Mouse (Mus musculus): ENCODE results near the gene Dnah2.
"Not testable (repeated sequence)": the region's sequence is repeated elsewhere in the genome, so short reads cannot be mapped to it uniquely, and the experiment has no call there.

Dnah2 gene

DNA sequence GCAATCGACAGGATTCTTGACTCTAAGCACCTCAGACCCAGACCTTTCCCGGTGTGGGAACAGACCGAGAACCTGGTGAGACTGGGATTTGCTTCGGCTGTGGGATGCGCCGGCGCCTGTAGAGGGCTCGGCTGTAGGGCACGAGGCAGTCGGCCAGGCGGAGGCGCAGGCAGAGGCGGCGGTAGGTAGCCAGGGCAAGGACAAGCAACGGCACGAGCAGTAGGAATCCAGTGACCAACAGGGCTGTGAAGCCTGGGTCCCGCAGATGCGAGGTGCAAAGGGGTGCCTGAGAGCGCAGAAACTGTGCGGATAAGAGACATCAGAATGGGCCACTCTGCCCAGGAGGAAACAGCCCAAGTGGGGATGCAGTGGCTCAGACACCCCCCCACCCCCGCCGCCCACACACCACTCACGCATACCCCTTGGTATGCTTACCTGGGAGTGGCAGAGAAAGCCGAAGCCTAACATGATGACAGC is 151.3 kb downstream of the Dnah2 start:
- in situ Hi-C loops (cut with MboI, MseI): no loop called here

DNA sequence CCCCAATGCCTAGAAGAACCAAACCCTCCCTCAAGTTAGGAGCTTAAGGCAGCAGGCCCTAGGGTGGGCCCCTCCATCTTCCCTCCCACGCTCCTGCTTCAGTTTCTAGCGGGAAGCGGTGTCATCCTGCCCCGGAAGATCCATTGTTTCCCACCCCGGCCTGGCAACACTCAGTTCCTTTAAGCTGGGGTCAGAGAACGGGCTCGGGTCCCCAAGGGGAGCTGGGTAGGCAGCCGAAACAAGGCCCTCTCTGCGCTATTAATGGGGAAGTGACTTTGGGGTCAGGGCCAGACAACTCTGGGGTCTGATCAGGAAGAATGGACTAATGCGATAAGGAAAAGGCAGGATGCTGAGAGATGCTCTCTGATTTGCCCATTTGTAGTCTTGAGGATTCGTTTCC is 152.1 kb downstream of the Dnah2 start:
- in situ Hi-C loops (cut with MboI, MseI): no loop called here

DNA sequence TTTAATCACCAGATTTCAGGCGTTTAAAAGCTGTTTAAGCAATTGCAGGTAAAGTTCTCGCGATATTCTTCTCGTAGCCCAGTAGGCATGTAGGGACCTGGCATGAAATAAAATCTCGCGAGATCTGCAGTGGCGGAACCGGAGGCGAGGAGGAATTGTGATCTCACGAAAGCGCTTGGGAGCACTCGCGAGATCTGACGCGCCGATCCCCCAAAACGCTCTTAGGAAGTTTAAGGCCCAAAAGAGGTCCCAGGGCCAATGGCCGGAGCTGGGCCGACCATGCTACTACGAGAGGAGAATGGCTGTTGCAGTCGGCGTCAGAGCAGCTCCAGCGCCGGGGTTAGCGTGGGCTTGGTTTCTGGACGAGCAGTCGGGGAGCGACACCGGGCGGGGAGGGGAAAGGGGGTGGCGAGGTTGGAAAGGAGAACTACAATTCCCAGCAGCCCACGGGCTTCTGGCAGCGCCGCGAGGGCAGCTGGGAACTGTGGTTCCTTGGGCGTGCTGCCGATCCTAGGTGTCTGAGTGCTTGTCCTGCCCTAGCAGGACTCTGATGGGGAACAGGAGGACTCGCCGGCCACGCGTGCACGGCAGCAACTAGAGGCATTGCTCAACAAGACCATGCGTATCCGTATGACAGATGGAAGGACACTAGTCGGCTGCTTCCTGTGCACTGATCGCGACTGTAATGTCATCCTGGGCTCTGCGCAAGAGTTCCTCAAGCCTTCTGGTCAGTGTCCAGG is 153.1 kb downstream of the Dnah2 start:
- in situ Hi-C loops (cut with MboI, MseI): no loop called here

DNA sequence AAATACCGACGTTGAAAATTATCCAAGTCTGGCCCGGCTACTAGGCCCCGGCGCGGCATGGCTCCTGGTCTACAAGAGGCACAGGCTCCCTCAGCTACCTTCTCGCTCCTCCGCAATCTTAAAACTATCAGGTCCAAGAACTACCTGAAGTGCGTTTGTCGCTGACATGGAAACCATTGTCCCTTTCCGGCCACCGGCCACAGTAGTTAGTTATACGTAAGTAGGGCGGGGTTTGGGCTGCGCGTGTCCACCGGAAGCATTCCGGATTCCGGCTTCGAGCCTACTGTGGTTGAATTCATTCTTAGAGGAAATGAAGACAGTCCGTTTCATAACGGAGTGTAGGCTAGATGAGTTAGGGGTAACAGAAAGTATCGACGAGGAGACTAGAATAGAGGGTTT is 153.7 kb downstream of the Dnah2 start, which contains the start of the genes Naa38 and Cyb5d1:
Naa38 (plus strand) TSS at position 253 of the 399 bp plus-strand sequence.
Cyb5d1 (minus strand) TSS at position 397 of the 399 bp plus-strand sequence.
- in situ Hi-C loops (cut with MboI, MseI): not testable (repeated sequence)

DNA sequence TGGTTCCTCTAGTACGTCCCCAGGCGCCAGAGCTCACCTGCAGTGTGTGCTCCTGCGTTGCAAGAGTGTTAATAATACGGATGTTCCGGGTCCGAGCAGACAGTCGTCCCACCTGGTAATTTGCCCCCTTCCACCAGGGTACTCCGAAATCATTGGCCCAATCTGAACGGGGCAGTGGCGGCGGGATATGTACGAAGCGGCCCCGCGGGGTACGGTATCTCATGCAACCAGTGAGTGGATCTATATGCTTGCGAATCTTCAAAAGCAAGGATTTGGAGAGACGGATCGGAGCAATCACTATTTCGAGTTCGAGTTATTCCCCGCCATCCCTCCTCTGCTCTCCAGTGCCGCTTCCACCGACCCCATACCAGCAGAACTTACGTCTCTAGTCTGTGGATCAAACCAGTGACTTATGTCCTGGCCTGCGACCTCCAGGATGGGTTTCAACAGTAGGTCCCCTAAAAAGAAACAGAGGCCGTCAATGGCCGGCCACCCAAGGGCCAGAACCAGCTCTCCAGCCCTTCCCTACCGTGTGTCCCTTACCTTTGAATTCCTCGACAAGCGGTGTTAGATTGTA is 154.2 kb downstream of the Dnah2 start:
- in situ Hi-C loops (cut with MboI, MseI): not testable (repeated sequence)

DNA sequence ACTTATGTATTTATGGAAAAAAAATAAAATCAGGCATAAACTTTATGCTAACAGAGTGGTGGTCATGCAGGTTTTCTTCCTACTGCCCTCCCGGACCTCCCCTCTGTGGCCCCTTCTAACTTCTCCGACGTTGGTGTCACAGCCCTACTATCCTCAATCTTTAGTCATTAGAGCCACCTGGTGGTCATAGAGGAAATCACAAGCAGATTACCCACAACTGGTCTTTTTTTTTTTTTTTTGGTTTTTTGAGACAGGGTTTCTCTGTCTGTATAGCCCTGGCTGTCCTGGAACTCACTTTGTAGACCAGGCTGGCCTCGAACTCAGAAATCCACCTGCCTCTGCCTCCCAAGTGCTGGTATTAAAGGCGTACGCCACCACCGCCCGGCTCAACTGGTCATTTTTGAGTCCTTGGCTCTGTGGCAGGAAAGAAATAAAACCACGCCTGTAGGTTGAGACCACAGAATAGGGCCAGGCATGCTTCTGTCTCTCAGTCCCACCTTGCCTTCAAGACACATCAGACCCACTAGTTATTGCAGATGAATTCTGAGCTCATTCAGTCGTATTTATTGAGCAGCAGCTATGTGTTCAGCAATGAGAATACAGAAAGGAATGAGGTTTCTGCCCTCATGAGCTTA is 158.4 kb downstream of the Dnah2 start:
- in situ Hi-C loops (cut with MboI, MseI): no loop called here

DNA sequence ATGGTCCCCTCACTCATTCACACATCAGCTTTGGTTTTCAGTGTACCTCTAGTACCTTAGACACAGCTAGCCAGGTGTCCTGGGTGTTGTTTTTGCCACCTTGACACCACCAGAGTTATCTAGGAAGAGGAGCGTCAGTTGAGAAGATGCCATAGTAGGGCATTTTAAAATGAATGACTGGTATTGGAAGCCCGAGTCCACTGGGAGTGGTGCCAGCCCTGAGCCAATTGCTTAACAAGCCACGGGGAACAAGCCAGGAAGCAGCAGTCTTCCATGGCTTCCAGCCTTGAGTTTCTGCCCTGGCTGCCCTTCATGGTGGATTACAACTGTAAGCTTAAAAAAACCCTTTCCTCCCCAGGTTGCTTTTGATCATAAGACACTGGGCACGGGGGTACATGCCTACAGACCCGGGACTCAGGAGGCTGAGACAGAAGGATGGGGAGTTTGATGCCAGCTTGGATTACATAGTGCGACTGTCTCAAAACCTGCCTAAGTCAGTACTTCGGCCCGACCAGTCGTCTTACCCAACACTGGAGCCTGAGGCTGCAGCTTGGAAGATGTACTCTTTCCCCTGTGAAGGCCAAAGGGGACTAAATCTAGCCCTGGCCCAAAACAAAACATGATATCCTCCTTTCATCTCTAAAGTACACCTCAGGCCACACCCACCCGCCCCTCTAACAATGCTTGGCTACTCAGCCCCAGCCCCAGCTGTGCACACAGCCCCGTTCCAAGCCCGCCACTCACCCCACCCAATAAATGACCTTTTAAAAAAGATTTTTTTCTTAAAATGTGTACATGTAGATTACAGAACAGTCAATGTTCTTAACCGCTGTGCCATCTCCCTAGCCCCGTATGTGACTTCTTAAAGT is 159.1 kb downstream of the Dnah2 start:
- in situ Hi-C loops (cut with MboI, MseI): loop anchor here (5.0 kb wide), 1 partner anchor 57 kb away; no protein-coding TSS in a partner anchor

DNA sequence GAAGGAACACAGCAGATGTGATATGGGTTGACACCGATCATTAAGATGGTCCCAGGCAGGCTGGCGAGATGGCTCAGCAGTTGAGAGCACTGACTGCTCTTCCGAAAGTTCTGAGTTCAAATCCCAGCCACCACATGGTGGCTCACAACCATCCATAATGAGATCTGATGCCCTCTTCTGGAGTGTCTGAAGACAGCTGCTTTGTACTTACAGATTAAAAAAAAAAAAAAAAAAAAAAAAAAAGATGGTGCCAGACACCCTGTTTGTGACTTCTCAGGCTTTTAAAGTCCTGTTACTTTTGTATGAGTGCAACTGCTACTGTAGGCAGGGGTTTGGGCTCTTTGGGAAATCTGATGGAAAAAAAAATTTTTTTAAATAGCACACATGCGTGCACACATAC is 160.2 kb downstream of the Dnah2 start:
- in situ Hi-C loops (cut with MboI, MseI): loop anchor here (5.0 kb wide), 1 partner anchor 56 kb away; no protein-coding TSS in a partner anchor

DNA sequence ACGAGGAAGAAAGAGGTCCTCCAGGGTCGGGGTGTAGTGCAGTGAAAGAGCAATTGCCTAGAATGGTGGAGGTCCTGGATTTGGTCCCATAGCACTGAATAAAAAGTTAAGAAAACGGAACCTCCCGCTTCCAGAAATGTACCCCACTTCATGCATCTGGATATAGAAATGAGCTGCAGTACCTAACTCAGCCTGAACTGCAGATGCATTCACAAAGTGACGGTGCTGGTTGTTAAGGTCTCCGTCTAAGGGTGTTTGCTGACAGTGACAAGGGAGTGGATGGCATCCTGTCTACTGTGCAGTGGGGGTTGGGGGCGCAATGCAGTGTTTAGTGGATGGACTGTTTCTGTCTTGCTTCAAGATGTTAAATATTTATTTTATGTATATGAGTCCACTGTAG is 162.2 kb downstream of the Dnah2 start:
- in situ Hi-C loops (cut with MboI, MseI): loop anchor here (5.0 kb wide), 1 partner anchor 54 kb away; no protein-coding TSS in a partner anchor

DNA sequence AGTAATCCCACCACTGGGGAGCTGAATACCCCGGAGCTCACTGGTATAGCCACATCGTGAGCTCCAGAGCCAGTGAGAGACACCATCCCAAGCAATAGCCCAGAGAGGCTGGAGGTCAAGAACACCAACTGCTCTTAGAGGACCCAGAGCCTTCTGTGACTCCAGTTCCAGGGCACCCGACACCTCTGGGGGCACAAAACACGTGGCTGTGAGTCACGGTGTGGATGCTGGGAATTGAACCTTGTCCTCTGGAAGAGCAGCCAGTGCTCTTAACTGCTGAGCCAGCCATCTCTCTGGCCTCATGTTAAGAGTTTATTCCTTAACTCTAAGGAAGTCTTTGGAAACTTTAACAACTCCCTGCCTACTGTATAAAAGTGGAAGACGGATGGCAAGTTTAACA is 163.9 kb downstream of the Dnah2 start:
- in situ Hi-C loops (cut with MboI, MseI): loop anchor here (5.0 kb wide), 2 partner anchors 53 to 128 kb away; no protein-coding TSS in a partner anchor

DNA sequence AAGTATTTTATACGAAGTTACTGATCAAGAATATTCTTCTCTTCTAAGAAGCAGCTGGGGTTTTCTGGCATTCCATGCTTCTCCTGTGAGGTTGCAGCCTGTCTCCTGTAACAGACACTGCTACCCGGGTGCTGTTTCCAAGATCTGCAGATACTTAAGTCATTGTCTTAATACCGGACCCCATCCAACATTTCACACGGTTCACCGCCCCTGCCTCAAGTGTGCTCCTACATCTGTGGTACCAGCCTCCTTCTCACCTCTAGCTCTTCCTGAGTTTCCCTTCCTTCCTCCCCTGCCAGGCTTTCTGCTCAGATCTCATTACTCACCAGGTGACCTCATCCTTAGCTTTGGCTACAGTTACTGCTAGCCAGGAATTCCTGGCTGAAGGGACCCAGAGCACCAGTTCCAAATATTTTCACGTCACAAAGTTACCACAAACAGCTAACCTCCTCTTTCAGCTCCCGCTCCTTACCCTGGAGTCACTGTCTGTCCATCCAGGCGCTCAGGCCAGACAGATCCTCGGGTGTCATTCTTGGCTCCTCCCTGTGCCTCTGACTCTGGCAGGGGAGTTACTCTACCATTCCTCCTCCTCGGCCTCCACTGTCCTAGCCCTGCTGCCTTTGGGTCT is 166.3 kb downstream of the Dnah2 start:
- in situ Hi-C loops (cut with MboI, MseI): loop anchor here (5.0 kb wide), 1 partner anchor 125 kb away; no protein-coding TSS in a partner anchor

DNA sequence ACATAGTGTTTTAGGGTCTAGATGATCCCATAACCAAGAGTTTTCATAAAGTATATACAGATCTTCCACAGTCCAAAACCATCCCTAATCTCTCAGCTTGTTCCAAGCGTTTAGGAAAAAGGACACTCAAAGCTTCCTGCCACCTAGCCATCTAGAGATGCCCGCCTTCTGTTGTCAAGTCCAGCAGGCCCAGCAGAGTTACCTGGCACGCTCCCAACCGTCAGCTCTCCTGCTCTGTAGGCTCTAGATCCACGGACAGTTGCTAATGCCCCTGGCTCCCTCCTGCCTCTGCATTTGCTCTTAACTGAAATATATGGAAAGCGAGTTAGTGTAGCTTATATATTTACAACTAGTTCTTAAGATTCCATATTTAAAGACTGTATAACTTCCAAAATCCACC is 167.6 kb downstream of the Dnah2 start:
- in situ Hi-C loops (cut with MboI, MseI): loop anchor here (5.0 kb wide), 1 partner anchor 124 kb away; no protein-coding TSS in a partner anchor

DNA sequence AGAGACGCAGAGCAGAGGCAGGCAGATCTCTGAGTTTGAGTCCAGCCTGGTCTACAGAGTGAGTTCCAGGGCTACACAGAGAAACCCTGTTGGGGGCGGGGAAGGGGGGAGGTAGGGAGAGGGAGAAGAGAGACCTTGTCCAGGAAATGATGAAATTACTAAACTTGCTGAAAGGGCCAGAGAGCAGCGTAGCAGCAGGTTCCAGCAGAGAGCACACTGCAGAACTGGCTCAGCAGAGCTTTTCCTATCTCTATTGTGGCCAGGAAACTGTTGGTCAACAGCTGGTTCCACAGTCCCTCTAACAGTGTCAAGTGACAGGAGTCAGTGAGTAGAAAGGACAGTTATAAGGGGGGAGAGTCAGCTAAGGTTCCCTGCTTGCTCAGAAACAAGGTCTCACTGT is 169.3 kb downstream of the Dnah2 start:
- in situ Hi-C loops (cut with MboI, MseI): no loop called here

DNA sequence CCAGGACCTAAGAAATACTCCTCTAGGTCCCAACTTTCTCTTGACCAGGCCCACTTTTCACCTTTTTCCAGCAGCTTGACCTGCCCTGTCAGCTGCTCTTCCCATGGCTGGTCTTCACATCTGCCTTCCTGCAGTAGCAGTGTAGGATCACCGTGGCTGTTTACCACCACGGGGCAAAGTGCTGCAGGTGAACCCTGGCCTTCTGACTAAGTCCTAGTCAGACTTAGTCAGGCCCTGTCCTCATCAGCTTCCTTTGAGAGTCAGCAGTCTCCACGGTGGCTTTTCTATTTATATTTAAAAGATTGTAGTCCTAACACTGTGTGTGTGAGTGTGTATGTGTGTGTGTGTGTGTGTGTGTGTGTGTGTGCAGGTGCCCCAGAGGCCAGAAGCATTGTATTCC is 171.1 kb downstream of the Dnah2 start:
- in situ Hi-C loops (cut with MboI, MseI): no loop called here

DNA sequence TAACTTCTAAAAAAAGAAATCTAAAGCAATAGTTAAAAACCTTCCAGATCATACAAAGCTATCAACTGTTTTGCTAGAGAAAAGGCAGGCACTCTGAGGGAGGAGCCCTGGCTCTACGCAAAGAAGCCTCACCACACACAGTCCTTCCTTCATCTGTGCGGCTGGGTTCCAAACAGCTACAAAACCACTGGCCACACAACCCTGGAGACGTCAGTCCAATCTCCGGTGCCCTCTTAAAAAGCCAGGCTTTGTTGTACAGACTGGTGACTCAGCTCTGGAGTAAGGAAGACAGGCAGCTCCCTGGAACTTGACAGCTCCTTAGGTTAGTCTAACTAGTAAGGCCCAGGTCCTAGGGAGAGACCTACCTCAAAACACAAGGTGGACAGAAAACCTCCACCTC is 173.3 kb downstream of the Dnah2 start:
- in situ Hi-C loops (cut with MboI, MseI): no loop called here

DNA sequence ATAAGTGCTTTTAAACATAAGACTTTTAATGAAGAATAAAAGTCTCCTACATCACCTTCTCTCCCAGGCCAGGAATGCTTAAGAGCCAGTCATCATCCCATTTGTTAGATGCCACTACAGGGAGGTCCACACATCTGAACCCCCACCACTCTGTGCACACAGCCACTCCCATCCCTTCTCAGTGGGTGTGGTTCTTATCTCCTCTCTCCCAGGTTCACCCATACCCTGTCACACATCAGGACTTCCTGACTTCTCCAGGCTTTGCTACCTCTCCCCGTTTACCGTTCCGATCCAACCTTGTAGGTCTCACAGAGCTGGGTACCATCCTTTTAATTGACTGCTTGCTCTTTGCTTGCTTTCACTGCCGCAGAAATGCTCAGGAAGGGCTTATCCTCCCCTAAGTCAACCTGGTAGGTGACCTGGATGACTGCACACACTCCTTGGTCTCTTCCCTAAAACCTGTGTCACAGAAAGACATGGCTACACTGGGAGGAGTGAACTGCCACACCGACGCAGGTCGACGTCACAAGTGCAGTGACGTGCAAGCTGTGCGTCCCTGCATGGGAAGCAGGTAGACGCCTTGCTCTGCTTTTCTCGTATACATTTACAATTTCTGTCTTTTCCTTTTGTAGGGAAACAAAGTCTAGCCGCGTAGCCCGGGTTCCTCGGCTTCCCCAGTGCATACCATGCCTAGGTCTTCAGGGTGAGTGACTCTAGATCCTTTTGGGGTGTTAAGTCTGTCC is 175.5 kb downstream of the Dnah2 start:
- in situ Hi-C loops (cut with MboI, MseI): no loop called here

DNA sequence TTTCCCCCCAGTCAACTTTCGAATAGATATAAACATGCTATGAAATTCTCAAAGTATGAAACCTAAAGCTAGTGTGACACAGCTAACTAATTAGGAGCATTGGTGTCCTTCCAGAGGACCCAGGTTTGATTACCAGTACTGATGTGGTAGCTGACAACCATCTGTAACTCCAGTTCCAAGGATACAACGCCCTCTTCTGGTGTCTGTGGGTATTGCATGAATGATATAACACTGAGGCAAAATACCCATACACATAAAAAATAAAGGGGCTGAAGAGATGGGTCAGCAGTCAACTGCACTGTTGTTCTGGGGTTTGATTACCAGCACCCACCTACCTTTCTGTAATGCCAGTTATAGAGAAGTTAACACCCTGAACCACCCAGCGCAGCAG is 176.1 kb downstream of the Dnah2 start:
- in situ Hi-C loops (cut with MboI, MseI): no loop called here

DNA sequence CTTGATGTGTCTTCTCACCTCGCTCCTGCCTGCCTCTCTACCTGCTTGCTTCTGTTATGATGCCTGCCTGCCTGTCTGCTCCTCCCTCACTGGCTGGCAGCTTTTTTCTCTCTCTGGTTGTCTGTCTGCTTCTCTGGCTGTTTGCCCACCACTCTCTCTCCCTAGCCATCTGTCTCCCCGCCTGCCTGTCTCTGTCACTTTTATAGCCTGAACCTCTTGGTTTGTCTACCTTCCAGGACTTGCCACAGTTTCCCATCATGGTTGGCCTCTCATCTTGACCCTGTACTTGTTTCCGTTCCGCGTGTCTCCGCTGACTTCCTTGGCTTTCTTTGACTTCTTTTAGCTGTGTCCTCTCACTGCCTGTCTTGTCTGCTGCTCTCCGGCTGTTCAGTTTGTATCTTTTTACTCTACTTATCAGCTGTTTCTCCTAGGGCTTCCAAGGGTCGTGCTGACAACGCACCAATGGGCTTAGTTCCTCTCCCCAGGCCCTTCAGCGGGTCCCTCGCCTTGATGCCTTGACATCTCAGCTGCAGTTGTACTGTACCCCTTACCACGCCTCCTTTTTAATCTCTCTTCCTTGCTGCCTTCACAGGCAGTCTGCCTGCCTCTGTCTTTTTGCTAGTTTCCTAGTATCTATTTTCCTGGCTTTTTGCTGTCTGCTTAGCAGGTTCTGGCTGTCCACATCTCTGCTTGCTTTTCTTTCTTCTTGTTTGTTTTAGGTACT is 176.7 kb downstream of the Dnah2 start:
- in situ Hi-C loops (cut with MboI, MseI): no loop called here

DNA sequence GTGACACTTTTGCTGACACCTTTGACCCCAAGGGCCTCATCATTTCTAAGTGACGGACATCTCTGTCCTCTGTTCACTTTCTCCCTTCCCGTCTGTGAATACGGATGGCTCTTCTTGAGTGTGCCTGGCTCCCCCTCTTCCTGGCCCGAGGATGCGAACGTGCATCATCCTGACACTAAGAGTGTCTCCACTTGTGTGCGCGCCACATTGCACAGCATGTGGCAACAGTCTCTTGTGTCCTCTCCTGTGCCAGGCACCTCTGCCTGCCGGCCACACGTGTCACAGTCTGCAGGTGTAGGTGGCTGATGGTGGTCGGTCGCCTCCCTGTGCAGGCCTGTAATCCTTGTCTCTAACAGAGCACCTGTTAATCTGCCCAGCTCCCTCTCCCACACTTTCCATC is 177.3 kb downstream of the Dnah2 start:
- in situ Hi-C loops (cut with MboI, MseI): no loop called here

DNA sequence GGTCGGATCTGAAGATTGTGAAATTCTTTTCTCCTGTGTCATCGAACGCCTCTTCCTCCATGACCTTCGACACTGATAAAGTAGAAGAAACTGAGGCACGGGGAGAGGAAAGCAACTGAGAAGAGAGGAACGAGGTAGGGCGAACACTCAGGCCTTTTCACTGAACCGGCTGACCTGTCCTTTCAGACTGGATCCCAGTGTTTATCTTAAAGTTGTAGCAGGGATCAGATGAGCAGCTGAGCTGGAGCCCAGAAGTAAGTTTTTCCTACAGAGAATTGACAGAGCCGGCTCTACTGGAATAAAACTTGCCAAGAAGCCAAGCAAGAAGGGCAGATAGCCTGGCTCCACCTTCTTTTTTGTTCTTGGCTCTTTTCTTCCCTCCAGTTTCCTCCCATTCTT is 178.1 kb downstream of the Dnah2 start:
- in situ Hi-C loops (cut with MboI, MseI): no loop called here

Measured in regulatory T cell (primary cell).